Mouse (Mus musculus) frontal cortex, postnatal 36 days (tissue): Measurements from ENCODE around the gene Zc2hc1c.

Source experiments
- DNase-seq, 2 experiments: peaks; one replicate each; pipeline ENCODE4 v3.0.0; 2022; ENCODE audit warnings: low spot score in 2 of 2

Zc2hc1c gene

GRCm38 (mm10) chr12:85339243-85339729 is 50.9 kb downstream of the Zc2hc1c start, which contains the start of gene Nek9:
Nek9 (minus strand) TSS chr12:85339362.
- DNase-seq, result peak; percentile 93 to 94

- DNase-seq, result no peak
These were observed 51.6 kb downstream of the Zc2hc1c start for GRCm38 (mm10) chr12:85339947-85340346.

GRCm38 (mm10) chr12:85341131-85341530 is 52.7 kb downstream of the Zc2hc1c start:
- peak in 1 of 2 experiments; percentile 45 for DNase-seq

GRCm38 (mm10) chr12:85342310-85342709 is 53.9 kb downstream of the Zc2hc1c start:
- no peak for DNase-seq

GRCm38 (mm10) chr12:85344252-85344651 is 55.9 kb downstream of the Zc2hc1c start:
- DNase-seq, result no peak

GRCm38 (mm10) chr12:85345559-85345958 is 57.2 kb downstream of the Zc2hc1c start:
- no peak for DNase-seq

GRCm38 (mm10) chr12:85346374-85346773 is 58.0 kb downstream of the Zc2hc1c start:
- peak; percentile 15 to 71 for DNase-seq

GRCm38 (mm10) chr12:85347196-85347595 is 58.8 kb downstream of the Zc2hc1c start:
- DNase-seq, result no peak

- DNase-seq, result no peak
These were observed 59.9 kb downstream of the Zc2hc1c start for GRCm38 (mm10) chr12:85348338-85348737.
